Mouse (Mus musculus) liver, adult (tissue): ENCODE data around the gene Chrm1.

Source experiments
- GATA4 ChIP-seq: IDR thresholded peaks from 2 replicates; pipeline ENCODE4 v1.6.1; 2014; ENCODE audit warnings: mild to moderate bottlenecking, low read length; ENCODE audit not compliant: insufficient replicate concordance

The Chrm1 gene

DNA sequence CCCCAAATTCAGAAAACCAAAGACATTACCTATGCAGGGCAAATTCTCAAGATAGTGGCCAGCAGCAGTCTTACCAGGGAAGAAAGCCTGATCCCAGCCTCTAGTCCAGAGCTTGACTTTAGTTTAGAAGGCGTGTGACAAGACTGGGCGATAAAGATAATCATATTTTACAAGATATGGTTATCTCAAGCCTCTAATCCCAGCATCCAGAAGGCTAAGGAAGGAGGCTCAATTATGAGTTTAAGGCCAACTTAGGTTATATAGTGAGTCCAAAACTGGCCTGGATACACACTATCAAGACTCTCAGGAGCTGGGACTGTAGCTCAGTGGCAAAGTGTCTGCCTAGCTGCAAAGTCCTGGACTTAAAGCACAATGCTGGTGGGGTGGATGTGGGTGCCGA is 9.3 kb downstream of the Chrm1 start:
- TF ChIP-seq GATA4 = no peak

DNA sequence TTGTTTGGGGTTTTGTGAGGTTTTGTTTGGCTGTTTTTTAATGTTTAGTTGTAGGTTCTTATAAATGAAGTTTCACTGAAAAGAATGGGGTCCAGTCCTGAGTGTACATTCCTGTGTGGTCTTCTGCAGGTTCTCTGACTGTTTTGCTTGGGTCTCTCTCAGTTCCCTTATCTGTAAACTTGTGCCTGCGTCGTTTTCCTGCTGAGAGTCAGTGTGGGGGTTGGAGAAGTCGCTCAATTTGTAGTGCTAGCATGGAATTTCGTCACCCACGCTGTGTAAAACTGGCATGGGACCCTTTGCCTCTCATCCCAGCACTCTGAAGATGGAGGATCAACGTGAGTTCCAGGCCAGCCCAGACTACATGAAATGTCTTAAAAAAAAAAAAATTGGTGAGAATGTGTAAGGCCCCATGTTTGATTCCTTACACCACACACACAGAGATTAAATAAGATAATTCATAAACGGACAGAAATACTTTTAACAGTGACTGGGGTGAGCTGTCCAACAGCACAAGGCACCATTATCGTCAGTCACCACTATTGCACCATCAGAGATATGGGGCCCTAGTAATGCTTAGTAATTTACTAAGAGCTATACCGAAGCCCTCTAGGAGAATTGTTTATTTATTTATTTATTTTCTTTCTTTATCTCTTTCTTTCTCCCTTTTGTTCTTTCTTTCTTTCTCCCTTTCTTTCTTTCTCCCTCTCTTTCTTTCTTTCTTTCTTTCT is 9.9 kb downstream of the Chrm1 start:
- no peak for TF ChIP-seq GATA4

- TF ChIP-seq GATA4 = no peak
Measured at GRCm38 (mm10) chr19:8679031-8679779, 15.6 kb downstream of the Chrm1 start.

DNA sequence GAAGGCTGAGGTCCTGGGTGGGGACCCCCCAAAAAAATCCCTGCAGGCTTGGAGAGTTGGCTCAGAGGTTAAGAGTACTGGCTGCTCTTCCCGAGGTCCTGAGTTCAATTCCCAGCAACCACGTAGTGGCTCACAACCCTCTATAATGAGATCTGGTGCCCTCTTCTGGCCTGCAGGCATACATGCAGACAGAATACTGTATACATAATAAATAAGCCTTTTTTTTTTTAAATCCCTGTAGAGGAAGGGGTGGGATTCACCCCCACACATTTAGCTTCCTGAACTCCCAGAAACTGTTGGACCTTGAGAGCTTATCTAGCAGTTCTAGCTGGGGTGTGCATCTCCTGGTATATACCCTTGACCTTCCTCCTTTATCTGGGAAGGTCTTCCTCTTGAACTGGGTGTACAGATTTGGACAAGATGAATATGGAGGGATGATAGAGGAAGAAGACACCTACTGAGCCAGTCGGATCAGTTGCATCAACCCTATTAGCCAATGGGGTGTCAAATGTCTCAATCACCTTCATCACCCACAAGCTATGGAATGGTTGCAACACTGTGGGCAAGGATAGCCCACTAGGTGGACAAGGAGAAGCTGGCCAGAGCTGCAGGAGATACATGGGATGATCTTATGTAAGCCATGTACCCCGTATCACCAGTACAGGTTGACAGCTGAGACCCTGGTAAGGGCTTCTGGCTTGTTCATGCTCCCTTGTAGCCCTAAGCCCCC is 18.2 kb downstream of the Chrm1 start:
- no peak for TF ChIP-seq GATA4

DNA sequence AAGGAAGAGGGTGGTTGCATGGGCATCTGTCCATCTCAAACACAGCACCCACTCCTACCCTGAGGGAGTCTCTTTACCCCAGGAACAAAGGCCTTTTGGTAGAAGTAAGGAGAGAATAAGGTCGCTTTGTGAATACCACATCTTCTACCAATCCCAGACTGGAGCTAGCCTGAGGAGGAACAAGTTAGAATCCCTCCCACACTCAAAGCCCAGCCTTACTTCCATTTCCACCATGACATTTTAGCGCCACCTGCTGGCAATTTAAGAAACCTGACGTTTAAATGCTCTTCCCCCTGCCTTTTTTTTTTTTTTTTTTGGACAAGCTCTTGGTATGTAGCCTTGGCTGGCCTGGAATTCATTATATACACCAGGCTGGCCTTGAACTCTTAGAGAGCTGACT is 19.4 kb downstream of the Chrm1 start:
- no peak for TF ChIP-seq GATA4

GRCm38 (mm10) chr19:8683627-8684026 is 20.0 kb downstream of the Chrm1 start:
- TF ChIP-seq GATA4 = no peak

- no peak for TF ChIP-seq GATA4
Measured at GRCm38 (mm10) chr19:8691871-8692539, 28.4 kb downstream of the Chrm1 start.

DNA sequence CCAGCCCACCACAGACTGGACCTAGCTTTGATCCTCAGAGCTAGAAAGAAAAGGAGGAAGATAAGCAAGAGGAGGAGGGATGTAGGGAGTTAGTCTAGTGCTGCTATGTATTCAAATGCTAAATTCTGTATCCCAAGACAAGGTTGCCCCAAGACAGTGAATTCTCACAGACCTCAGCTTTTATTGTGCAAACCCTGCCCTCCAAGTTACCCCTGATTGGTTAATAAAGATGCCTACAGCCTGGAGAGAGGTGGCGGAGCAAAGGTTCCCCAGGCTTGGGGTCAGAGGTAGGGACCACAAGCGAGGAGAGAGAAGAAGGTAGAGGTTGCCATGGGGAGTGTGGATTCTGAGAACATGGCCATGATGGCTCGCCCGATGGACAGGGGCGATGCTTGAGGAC is 29.2 kb downstream of the Chrm1 start:
- no peak for TF ChIP-seq GATA4

DNA sequence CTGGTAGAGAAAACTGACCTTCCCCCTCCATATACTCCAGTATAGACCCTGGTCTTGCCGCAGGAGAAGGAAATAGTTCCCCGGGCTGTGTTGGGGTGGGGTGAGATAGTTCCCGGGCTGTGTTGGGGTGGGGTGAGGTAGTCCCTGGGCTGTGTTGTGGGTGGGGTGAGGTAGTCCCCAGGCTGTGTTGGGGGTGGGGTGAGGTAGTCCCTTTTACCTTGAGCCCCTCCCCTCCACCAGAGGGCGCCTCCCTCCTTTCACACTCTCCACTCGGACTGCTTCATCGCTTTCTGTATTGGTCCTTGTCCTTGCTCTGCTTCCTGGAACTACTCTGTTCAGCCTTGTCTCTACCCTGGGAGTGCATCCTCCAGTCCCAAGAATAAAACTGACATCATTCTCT is 31.7 kb downstream of the Chrm1 start:
- no peak for TF ChIP-seq GATA4

DNA sequence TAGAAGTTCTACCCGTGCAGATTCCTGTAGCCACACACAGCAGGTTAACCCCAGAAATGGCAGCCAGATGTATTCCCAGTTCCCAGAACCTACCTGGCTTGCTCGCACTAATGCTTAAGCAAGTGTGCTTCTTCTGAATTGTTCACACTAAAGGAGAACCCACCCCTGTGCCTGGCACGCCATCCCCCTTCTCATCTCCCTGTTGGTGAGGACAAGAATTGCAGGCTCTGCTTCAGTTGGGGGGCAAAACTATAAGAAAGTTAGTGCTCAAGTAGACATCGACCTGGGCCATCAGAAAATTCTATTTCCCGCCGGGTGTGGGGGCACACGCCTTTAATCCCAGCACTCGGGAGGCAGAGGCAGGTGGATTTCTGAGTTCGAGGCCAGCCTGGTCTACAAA is 36.1 kb downstream of the Chrm1 start:
- no peak for TF ChIP-seq GATA4

- peak; percentile 41; the same call in 1 of the 2 replicates for TF ChIP-seq GATA4
Measured at GRCm38 (mm10) chr19:8702458-8702857, 38.9 kb downstream of the Chrm1 start.

DNA sequence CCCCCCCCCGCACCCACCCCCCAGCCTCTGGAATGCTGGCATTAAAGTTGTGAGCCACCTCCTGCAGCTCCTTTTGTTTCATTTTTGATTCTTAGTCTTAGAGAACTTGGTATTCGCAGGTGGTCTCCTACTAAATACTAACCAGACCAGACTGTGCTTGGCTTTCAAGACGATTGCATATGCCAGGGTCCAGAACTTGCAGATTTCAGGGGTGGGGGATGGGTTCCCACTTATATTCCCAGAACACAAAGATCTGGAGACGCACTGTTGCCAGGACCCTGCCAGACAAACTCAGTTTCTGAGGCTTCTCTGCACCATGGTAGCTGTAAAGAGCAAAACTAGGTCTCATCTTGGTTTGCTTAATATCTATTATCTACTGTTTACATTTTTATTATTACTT is 40.0 kb downstream of the Chrm1 start:
- no peak for TF ChIP-seq GATA4

DNA sequence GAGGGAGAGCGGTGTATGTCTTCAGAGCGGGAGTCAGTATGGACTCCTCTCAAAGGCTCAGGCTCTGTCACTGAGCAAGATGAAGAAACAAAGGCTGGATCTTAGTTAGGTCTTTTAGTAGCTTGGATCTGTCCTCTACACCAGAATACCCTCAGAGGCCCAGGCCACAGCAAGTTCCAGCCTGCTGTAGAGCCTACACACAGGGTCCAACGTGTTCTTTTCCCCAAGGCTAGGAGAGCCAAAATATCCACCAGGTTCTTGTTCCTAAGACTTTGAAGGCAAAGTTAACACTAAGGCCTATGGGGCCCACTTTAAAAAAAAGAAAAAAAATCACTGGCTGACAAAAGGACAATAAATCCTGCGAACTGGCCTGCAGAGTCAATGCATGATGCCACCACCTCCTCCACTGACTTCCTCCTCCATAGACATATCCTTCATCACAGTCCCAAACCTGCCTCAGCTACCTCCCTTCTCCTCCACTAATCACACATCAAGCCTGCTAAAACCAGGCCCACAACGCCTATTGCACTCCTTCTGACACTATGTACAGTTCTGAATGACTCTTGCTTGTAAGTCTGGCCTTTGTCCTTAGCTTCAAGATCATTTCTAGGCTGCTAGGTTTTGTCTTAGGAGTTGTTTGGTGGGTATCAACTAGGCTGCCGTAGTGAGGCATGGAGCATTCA is 41.6 kb downstream of the Chrm1 start:
- TF ChIP-seq GATA4 = no peak

DNA sequence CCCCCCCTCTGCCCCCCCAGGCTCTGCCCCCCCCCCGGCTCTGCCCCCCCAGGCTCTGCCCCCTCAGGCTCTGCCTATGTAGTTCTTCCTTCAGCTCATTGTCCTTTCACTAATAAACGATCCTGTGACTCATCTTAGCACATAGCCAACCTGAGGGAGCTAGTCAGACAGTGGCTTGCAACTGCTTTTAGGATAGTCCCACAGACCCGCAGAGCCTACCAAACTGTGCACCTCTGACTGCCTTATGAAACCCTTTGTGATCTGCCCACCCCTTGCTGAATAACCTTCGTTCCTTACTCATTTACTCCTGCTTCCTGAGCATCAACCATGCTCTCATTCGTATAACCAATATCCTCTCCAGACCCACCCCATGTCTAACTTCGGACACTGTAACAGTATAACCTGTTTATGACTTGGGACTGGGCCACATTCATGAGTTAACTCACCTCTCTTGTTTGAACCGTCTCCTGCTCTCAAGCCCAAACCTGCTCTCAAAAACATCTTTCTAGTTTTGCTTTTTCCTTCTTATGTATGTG is 42.6 kb downstream of the Chrm1 start:
- no peak for TF ChIP-seq GATA4

DNA sequence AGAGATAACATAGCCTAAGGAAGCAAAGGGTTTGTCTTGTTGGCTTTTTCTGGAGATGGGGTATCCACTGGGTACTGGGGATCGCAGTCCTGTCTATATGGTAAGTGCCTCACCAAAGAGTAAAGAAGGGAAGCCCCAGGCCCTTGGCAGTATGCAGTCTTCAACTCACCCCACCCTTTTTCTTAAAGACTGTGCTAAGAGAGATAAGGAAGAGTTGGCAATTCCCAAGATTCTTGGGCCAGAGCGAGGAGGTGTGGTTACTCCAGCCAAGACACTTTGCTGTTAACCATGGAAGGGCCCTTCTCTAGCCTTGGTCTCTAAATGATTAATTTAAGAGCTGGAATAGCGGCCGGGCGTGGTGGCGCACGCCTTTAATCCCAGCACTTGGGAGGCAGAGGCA is 43.3 kb downstream of the Chrm1 start:
- TF ChIP-seq GATA4 = no peak

GRCm38 (mm10) chr19:8708954-8709353 is 45.4 kb downstream of the Chrm1 start:
- no peak for TF ChIP-seq GATA4
